Mouse (Mus musculus): Measurements from ENCODE around the gene Shld1.

- no peak for TF ChIP-seq POLR2A (IDR thresholded peaks at IDR 0.05; ENCODE audit: extremely low read depth, insufficient read depth, low read length)
- no peak for TF ChIP-seq CTCF (IDR thresholded peaks at IDR 0.05; ENCODE audit: low read depth, low read length)
These were observed 9.8 kb downstream of the Shld1 start for GRCm38 (mm10) chr2:132696519-132696918.
